Mouse (Mus musculus) forebrain, embryonic 10.5 days (tissue): Measurements from ENCODE around the gene Calhm1. TPM values are rescaled to one million over a fixed set of nuclear protein-coding genes. Genes with fewer than 3 reads are reported as not detected.

Experiments
- DNase-seq: peaks from one replicate; pipeline ENCODE4 v3.0.0-alpha.2; 2017; ENCODE audit warnings: low spot score; ENCODE audit errors: extremely low spot score
- H3K27ac ChIP-seq: fragments of 300-500 bp; sonication (generic); 2 replicates; pipeline ENCODE4 v1.5.1; 2016; ENCODE audit warnings: mild to moderate bottlenecking
- H3K27me3 ChIP-seq: fragments of 300-500 bp; sonication (generic); 2 replicates; pipeline ENCODE4 v1.6.1; 2016; ENCODE audit warnings: mild to moderate bottlenecking; ENCODE audit not compliant: poor library complexity, severe bottlenecking
- H3K36me3 ChIP-seq: fragments of 300-500 bp; sonication (generic); replicated peaks from 2 replicates; pipeline ENCODE4 v1.6.1; 2016; ENCODE audit warnings: mild to moderate bottlenecking, moderate library complexity
- H3K4me1 ChIP-seq: fragments of 300-500 bp; sonication (generic); 2 replicates; pipeline ENCODE4 v1.6.1; 2016
- H3K4me3 ChIP-seq: fragments of 300-500 bp; sonication (generic); 2 replicates; pipeline ENCODE4 v1.5.1; 2016; ENCODE audit warnings: mild to moderate bottlenecking, moderate library complexity
- H3K9me3 ChIP-seq: fragments of 300-500 bp; sonication (generic); 2 replicates; pipeline ENCODE4 v1.6.1; 2016; ENCODE audit warnings: mild to moderate bottlenecking, moderate library complexity
- WGBS: fragments of 180-500 bp; shearing (Covaris S2); methylation state at CpG from one replicate; pipeline ENCODE4 v1.1.7; 2016; 5-methylcytosine and 5-hydroxymethylcytosine counted together
- polyA plus RNA-seq: library from polyadenylated mRNA; unstranded; fragments of >200 nt; fragmentation: Nextera tagmentation; extraction: Ambion mirVana; gene quantifications from 2 replicates; pipeline ENCODE4 v1.2.1, GENCODE M21; 2016

Gene Calhm1
- polyA plus RNA-seq, 1 experiment from 2014 or later, result not detected

GRCm38 (mm10) chr19:47174515-47174914 lies 30.5 kb upstream of the Calhm1 start:
- H3K4me1 ChIP-seq, result peaks cover 14% of the 10 kb centered on the region
- 60% methylated on average over 3 of the region's 3 CpGs for WGBS
- no peak overlapping the region for H3K27ac ChIP-seq
- no peak overlapping the region for H3K4me3 ChIP-seq
- no peak for DNase-seq
- H3K9me3 ChIP-seq, result peaks cover 3% of the 10 kb centered on the region; the same call in 1 of the 2 replicates
- H3K36me3 ChIP-seq, result no peaks in the 10 kb centered on the region
- peaks cover 47% of the 10 kb centered on the region for H3K27me3 ChIP-seq

GRCm38 (mm10) chr19:47168793-47169412 lies 24.8 kb upstream of the Calhm1 start:
- Histone ChIP-seq H3K27me3 (peaks cover 12% of the 10 kb centered on the region; the same call in 1 of the 2 replicates), H3K4me3 (peak overlapping the region; percentile 13), H3K9me3 (peaks cover 3% of the 10 kb centered on the region; the same call in 1 of the 2 replicates), H3K4me1 (peaks cover 18% of the 10 kb centered on the region), H3K36me3 (no peaks in the 10 kb centered on the region), H3K27ac (no peak overlapping the region)
- WGBS, result 28% methylated on average over 11 of the region's 11 CpGs
- peak; percentile 83 for DNase-seq

GRCm38 (mm10) chr19:47168223-47168622 lies 24.2 kb upstream of the Calhm1 start:
- Histone ChIP-seq H3K36me3 (no peaks in the 10 kb centered on the region), H3K27me3 (peaks cover 12% of the 10 kb centered on the region; the same call in 1 of the 2 replicates), H3K27ac (no peak overlapping the region), H3K4me3 (peak overlapping the region; percentile 13), H3K4me1 (peaks cover 18% of the 10 kb centered on the region), H3K9me3 (peaks cover 3% of the 10 kb centered on the region; the same call in 1 of the 2 replicates)
- WGBS, result 8% methylated on average over 13 of the region's 13 CpGs
- DNase-seq, result peak; percentile 38

- 56% methylated on average over 7 of the region's 7 CpGs for WGBS
- H3K27me3 ChIP-seq, result peaks cover 12% of the 10 kb centered on the region; the same call in 1 of the 2 replicates
- H3K36me3 ChIP-seq, result no peaks in the 10 kb centered on the region
These were observed 23.7 kb upstream of the Calhm1 start for GRCm38 (mm10) chr19:47167617-47168214.

GRCm38 (mm10) chr19:47166758-47167157 lies 22.7 kb upstream of the Calhm1 start:
- 13% methylated on average over 3 of the region's 3 CpGs for WGBS
- peaks cover 12% of the 10 kb centered on the region; the same call in 1 of the 2 replicates for H3K27me3 ChIP-seq
- peaks cover 18% of the 10 kb centered on the region for H3K4me1 ChIP-seq
- peaks cover 3% of the 10 kb centered on the region; the same call in 1 of the 2 replicates for H3K9me3 ChIP-seq
- DNase-seq, result peak; percentile 24
- H3K27ac ChIP-seq, result 0 out of 2 replicates have a peak overlapping the region, but pooled peaks have one; percentile 41
- H3K4me3 ChIP-seq, result no peak overlapping the region
- H3K36me3 ChIP-seq, result no peaks in the 10 kb centered on the region

More at GRCm38 (mm10) chr19:47167617-47168214, 23.7 kb upstream of the Calhm1 start:
- Histone ChIP-seq H3K9me3 (peaks cover 3% of the 10 kb centered on the region; the same call in 1 of the 2 replicates), H3K4me1 (peaks cover 18% of the 10 kb centered on the region), H3K4me3 (no peak overlapping the region), H3K27ac (no peak overlapping the region)
- DNase-seq, result no peak

- no peaks in the 10 kb centered on the region for H3K36me3 ChIP-seq
- peaks cover 12% of the 10 kb centered on the region for H3K4me1 ChIP-seq
- H3K27ac ChIP-seq, result no peak overlapping the region
- DNase-seq, result no peak
- H3K9me3 ChIP-seq, result no peaks in the 10 kb centered on the region
- no peak overlapping the region for H3K4me3 ChIP-seq
- H3K27me3 ChIP-seq, result peaks cover 5% of the 10 kb centered on the region; the same call in 1 of the 2 replicates
- 92% methylated on average over 6 of the region's 6 CpGs for WGBS
These were observed 19.2 kb upstream of the Calhm1 start for GRCm38 (mm10) chr19:47163176-47163744.

GRCm38 (mm10) chr19:47161669-47162068 lies 17.6 kb upstream of the Calhm1 start:
- no peak overlapping the region for H3K27ac ChIP-seq
- no peaks in the 10 kb centered on the region for H3K27me3 ChIP-seq
- peaks cover 6% of the 10 kb centered on the region for H3K4me1 ChIP-seq
- H3K36me3 ChIP-seq, result no peaks in the 10 kb centered on the region
- DNase-seq, result no peak
- no peak overlapping the region for H3K4me3 ChIP-seq
- 67% methylated on average over 4 of the region's 4 CpGs for WGBS
- no peaks in the 10 kb centered on the region for H3K9me3 ChIP-seq

GRCm38 (mm10) chr19:47157664-47158063 lies 13.6 kb upstream of the Calhm1 start, which contains the start of gene Calhm3:
Gene Calhm3 (minus strand): TSS chr19:47157764.
- WGBS, result 84% methylated on average over 11 of the region's 11 CpGs
- Histone ChIP-seq H3K4me3 (no peak within 1 kb of the TSS), H3K4me1 (no peaks in the 10 kb centered on the region), H3K9me3 (no peaks in the 10 kb centered on the region), H3K36me3 (no peaks in the 10 kb centered on the region), H3K27me3 (peaks cover 5% of the 10 kb centered on the region), H3K27ac (no peak within 1 kb of the TSS)
- DNase-seq, result no peak

- Histone ChIP-seq H3K36me3 (no peaks in the 10 kb centered on the region), H3K4me3 (no peak overlapping the region), H3K27ac (no peak overlapping the region), H3K27me3 (peaks cover 30% of the 10 kb centered on the region), H3K9me3 (no peaks in the 10 kb centered on the region), H3K4me1 (peaks cover 6% of the 10 kb centered on the region)
- no peak for DNase-seq
- WGBS, result 90% methylated on average over 7 of the region's 7 CpGs
These were observed 9.7 kb upstream of the Calhm1 start for GRCm38 (mm10) chr19:47153767-47154166.

- H3K36me3 ChIP-seq, result no peaks in the 10 kb centered on the region
- peaks cover 6% of the 10 kb centered on the region for H3K4me1 ChIP-seq
- no peak for DNase-seq
- peak overlapping the region; percentile 58 for H3K27ac ChIP-seq
- WGBS, result 62% methylated on average over 12 of the region's 12 CpGs
- no peaks in the 10 kb centered on the region for H3K9me3 ChIP-seq
- H3K4me3 ChIP-seq, result peak overlapping the region; percentile 51
- H3K27me3 ChIP-seq, result peaks cover 34% of the 10 kb centered on the region
These were observed 8.0 kb upstream of the Calhm1 start for GRCm38 (mm10) chr19:47152062-47152369.

GRCm38 (mm10) chr19:47151332-47152061 lies 7.4 kb upstream of the Calhm1 start:
- peak overlapping the region; percentile 58 for H3K27ac ChIP-seq
- WGBS, result 26% methylated on average over 32 of the region's 32 CpGs

GRCm38 (mm10) chr19:47149854-47150253 lies 5.8 kb upstream of the Calhm1 start:
- Histone ChIP-seq H3K27me3 (peaks cover 34% of the 10 kb centered on the region), H3K4me1 (peaks cover 6% of the 10 kb centered on the region), H3K36me3 (no peaks in the 10 kb centered on the region), H3K27ac (no peak overlapping the region), H3K4me3 (no peak overlapping the region), H3K9me3 (no peaks in the 10 kb centered on the region)
- WGBS, result 70% methylated on average over 4 of the region's 4 CpGs
- no peak for DNase-seq

More at GRCm38 (mm10) chr19:47151332-47152061, 7.4 kb upstream of the Calhm1 start:
- Histone ChIP-seq H3K9me3 (no peaks in the 10 kb centered on the region), H3K4me1 (peaks cover 6% of the 10 kb centered on the region), H3K36me3 (no peaks in the 10 kb centered on the region), H3K4me3 (peak overlapping the region; percentile 51), H3K27me3 (peaks cover 34% of the 10 kb centered on the region)
- peak; percentile 26 for DNase-seq
